Mouse (Mus musculus) bone marrow macrophage, adult 2 months (primary cell): ENCODE results near the gene Pgp.

ENCODE experiments used
- CTCF ChIP-seq: IDR thresholded peaks from 2 replicates; pipeline ENCODE4 v1.5.1; 2012; ENCODE audit warnings: low read depth, mild to moderate bottlenecking, low read length, moderate library complexity
- POLR2A ChIP-seq: IDR thresholded peaks from 2 replicates; pipeline ENCODE4 v1.6.1; 2012; ENCODE audit warnings: mild to moderate bottlenecking, low read depth, low read length, borderline replicate concordance

GRCm38 (mm10) chr17:24513609-24514008 is 43.4 kb downstream of the Pgp start:
- TF ChIP-seq CTCF (no peak), POLR2A (no peak)
